Mouse (Mus musculus): ENCODE measurements at regions not wholly inside any gene's neighbourhood (a gene's known extent, or its start where the extent isn't known, plus 50 kb on each side); places are given as distances from the start of the nearest gene placed in this dataset.

GRCm38 (mm10) chr10:98584776-98585175 lies 329.4 kb upstream of the Atp2b1 start:
- DNase-seq: no peak

- no peak for DNase-seq
Observed at GRCm38 (mm10) chr10:98589726-98590125, 324.5 kb upstream of the Atp2b1 start.

GRCm38 (mm10) chr10:98592154-98592553 lies 322.1 kb upstream of the Atp2b1 start:
- DNase-seq: no peak

- DNase-seq: no peak
Observed at GRCm38 (mm10) chr10:98593910-98594309, 320.3 kb upstream of the Atp2b1 start.

GRCm38 (mm10) chr10:98608221-98608941 lies 305.8 kb upstream of the Atp2b1 start:
- DNase-seq: no peak

- no peak for DNase-seq
Observed at GRCm38 (mm10) chr10:98610708-98611107, 303.5 kb upstream of the Atp2b1 start.

- no peak for DNase-seq
Observed at GRCm38 (mm10) chr10:98611707-98612360, 302.4 kb upstream of the Atp2b1 start.

GRCm38 (mm10) chr10:98618736-98619525 lies 295.3 kb upstream of the Atp2b1 start:
- DNase-seq: no peak

- DNase-seq: no peak
Observed at GRCm38 (mm10) chr10:98624103-98624502, 290.1 kb upstream of the Atp2b1 start.

- DNase-seq: no peak
Observed at GRCm38 (mm10) chr10:98624681-98625321, 289.4 kb upstream of the Atp2b1 start.

GRCm38 (mm10) chr10:98628191-98628590 lies 286.0 kb upstream of the Atp2b1 start:
- no peak for DNase-seq

GRCm38 (mm10) chr10:98629248-98629647 lies 285.0 kb upstream of the Atp2b1 start:
- no peak for DNase-seq

- DNase-seq: no peak
Observed at GRCm38 (mm10) chr10:98637759-98638611, 276.2 kb upstream of the Atp2b1 start.

GRCm38 (mm10) chr10:98645681-98646122 lies 268.5 kb upstream of the Atp2b1 start:
- no peak for DNase-seq

GRCm38 (mm10) chr10:98646311-98646999 lies 267.8 kb upstream of the Atp2b1 start:
- DNase-seq: no peak

GRCm38 (mm10) chr10:98648710-98649245 lies 265.4 kb upstream of the Atp2b1 start:
- DNase-seq: no peak

- no peak for DNase-seq
Observed at GRCm38 (mm10) chr10:98650533-98650932, 263.7 kb upstream of the Atp2b1 start.

- DNase-seq: no peak
Observed at GRCm38 (mm10) chr10:98651127-98651526, 263.1 kb upstream of the Atp2b1 start.

- DNase-seq: no peak
Observed at GRCm38 (mm10) chr10:98651599-98651998, 262.6 kb upstream of the Atp2b1 start.

GRCm38 (mm10) chr10:98652084-98652483 lies 262.1 kb upstream of the Atp2b1 start:
- no peak for DNase-seq

- no peak for DNase-seq
Observed at GRCm38 (mm10) chr10:98660747-98661146, 253.5 kb upstream of the Atp2b1 start.

Data from spleen, adult 18-20 months (tissue).